Mouse (Mus musculus): ENCODE data around the gene Pkd2l1.

DNA sequence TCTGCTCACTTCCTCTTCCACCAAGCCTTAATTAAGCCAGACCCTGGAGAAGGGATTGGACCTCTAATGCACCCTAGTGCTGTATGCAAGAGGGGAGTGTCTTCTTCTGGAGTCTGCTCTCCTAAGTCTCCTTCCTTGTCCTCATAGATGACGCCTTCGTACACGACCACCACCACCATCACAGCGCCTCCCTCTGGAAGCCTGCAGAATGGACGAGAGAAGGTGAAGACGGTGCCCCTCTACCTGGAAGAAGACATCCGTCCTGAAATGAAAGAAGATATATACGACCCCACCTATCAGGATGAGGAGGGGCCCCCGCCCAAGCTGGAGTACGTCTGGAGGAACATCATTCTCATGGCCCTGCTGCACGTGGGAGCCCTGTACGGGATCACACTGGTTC, 23.0 kb upstream of the Pkd2l1 start:
- peak; percentile 32 for TF ChIP-seq CTCF (conservative IDR thresholded peaks at IDR 0.05; ENCODE audit: low read length)
- TF ChIP-seq POU5F1 (IDR thresholded peaks at IDR 0.05; ENCODE audit: borderline replicate concordance, low read length): no peak
- TF ChIP-seq NANOG (IDR thresholded peaks at IDR 0.05; ENCODE audit: borderline replicate concordance, low read length): no peak
